Mouse (Mus musculus) heart, embryonic 11.5 days (tissue): ENCODE results near the gene Vsir. TPM values are rescaled to one million over a fixed set of nuclear protein-coding genes. Genes with fewer than 3 reads are reported as not detected.

ENCODE experiments used
- ATAC-seq: fragments of 200-750 bp; cut with Nextera tagmentation; replicated peaks from 2 replicates; pipeline ENCODE4 v1.8.0; 2017; ENCODE audit warnings: moderate library complexity; ENCODE audit not compliant: insufficient number of reproducible peaks, low FRiP score, low TSS enrichment
- H3K27ac ChIP-seq: fragments of 300-500 bp; sonication (generic); 2 replicates; pipeline ENCODE4 v1.5.1; 2014; ENCODE audit warnings: mild to moderate bottlenecking, low read depth, low read length
- H3K27me3 ChIP-seq: fragments of 300-500 bp; sonication (generic); 2 replicates; pipeline ENCODE4 v1.6.1; 2014; ENCODE audit warnings: mild to moderate bottlenecking, low read length, mixed read lengths; ENCODE audit not compliant: control insufficient read depth, insufficient read depth
- H3K36me3 ChIP-seq: fragments of 300-500 bp; sonication (generic); 2 replicates; pipeline ENCODE4 v1.6.1; 2014; ENCODE audit warnings: mild to moderate bottlenecking, low read length, moderate library complexity, mixed read lengths; ENCODE audit not compliant: control insufficient read depth, insufficient read depth
- H3K4me1 ChIP-seq: fragments of 300-500 bp; sonication (generic); 2 replicates; pipeline ENCODE4 v1.6.1; 2014; ENCODE audit warnings: low read length; ENCODE audit not compliant: control insufficient read depth, insufficient read depth
- H3K4me2 ChIP-seq: fragments of 300-500 bp; sonication (generic); 2 replicates; pipeline ENCODE4 v1.6.1; 2014; ENCODE audit warnings: mild to moderate bottlenecking, moderate library complexity
- H3K4me3 ChIP-seq: fragments of 300-500 bp; sonication (generic); 2 replicates; pipeline ENCODE4 v1.5.1; 2014; ENCODE audit warnings: low read depth, low read length
- H3K9ac ChIP-seq: fragments of 300-500 bp; sonication (generic); 2 replicates; pipeline ENCODE4 v1.6.1; 2014; ENCODE audit warnings: mild to moderate bottlenecking, low read depth, low read length, moderate library complexity
- H3K9me3 ChIP-seq: fragments of 300-500 bp; sonication (generic); replicated peaks from 2 replicates; pipeline ENCODE4 v1.6.1; 2016; ENCODE audit warnings: low read length; ENCODE audit not compliant: control insufficient read depth
- WGBS: fragments of 180-500 bp; shearing (Covaris S2); extraction: QIAGEN DNeasy Blood & Tissue Kit; methylation state at CpG from one replicate; pipeline ENCODE4 v1.1.7; 2014; ENCODE audit not compliant: insufficient replicate concordance; 5-methylcytosine and 5-hydroxymethylcytosine counted together
- polyA plus RNA-seq: library from polyadenylated mRNA; unstranded; fragments of >200 nt; fragmentation: Nextera tagmentation; extraction: Ambion mirVana; gene quantifications from 2 replicates; pipeline ENCODE4 v1.2.1, GENCODE M21; 2014

Vsir gene
- polyA plus RNA-seq, 1 experiment from 2014 or later, result 1.9 TPM

DNA sequence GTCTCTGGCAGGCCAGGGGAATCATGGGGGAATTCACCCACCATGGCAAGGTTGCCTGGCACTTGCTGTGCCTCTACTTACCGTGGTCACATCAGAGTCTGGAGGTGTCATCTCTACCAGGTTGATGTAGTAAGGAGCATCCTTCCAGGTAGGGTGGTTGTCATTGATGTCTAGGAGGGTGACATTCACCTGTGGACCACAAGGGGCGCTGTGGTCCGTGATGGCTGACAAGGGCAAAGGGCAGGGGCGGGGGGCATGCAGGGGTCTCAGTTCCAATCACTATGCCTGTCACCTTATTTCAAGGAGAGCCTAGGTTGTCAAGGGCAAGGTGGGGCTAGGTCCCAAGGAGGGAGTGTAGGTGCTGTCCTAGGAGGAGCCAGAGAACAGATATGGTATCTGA, 73.0 kb downstream of the Vsir start:
- ATAC-seq, result no peak

More for the DNA sequence above, 73.0 kb downstream of the Vsir start:
- Histone ChIP-seq H3K4me2 (no peak overlapping the region), H3K4me1 (no peaks in the 10 kb centered on the region), H3K36me3 (no peaks in the 10 kb centered on the region), H3K27me3 (0 out of 2 replicates have a peak, but pooled peaks cover 3% of the 10 kb centered on the region), H3K9ac (no peak overlapping the region), H3K9me3 (no peaks in the 10 kb centered on the region), H3K4me3 (no peak overlapping the region), H3K27ac (no peak overlapping the region)
- WGBS, result 32% methylated on average over 4 of the region's 4 CpGs

Other genes with a start within 250 kb of the Vsir start
- gene Spock2, start 240.6 kb upstream of the Vsir start, polyA plus RNA-seq, result 1.2 and 1.3 TPM in 2 replicates
- gene Chst3, start 127.6 kb upstream of the Vsir start, polyA plus RNA-seq, result 0.57 and 0.73 TPM in 2 replicates
- 68.5 and 78.1 TPM in 2 replicates for gene Psap, start 69.2 kb upstream of the Vsir start, polyA plus RNA-seq
- gene Gm17455, start 52.9 kb downstream of the Vsir start, polyA plus RNA-seq, result 0.66 and 1.6 TPM in 2 replicates